Mouse (Mus musculus) heart, embryonic 13.5 days (tissue): ENCODE results near the gene Grip1. TPM values are rescaled to one million over a fixed set of nuclear protein-coding genes. Genes with fewer than 3 reads are reported as not detected.
A peak's percentile ranks its signal among the peaks of the same experiment; 100 is the strongest.

Experiments
- ATAC-seq: fragments of 200-750 bp; cut with Nextera tagmentation; 2 replicates; pipeline ENCODE4 v1.8.0; 2017; ENCODE audit warnings: moderate TSS enrichment; ENCODE audit not compliant: insufficient number of reproducible peaks, low FRiP score, low TSS enrichment; ENCODE audit errors: extremely low read depth
- H3K27ac ChIP-seq: fragments of 300-500 bp; sonication (generic); replicated peaks from 2 replicates; pipeline ENCODE4 v1.5.1; 2015; ENCODE audit warnings: moderate library complexity, mild to moderate bottlenecking, inconsistent platforms
- H3K27me3 ChIP-seq: fragments of 300-500 bp; sonication (generic); replicated peaks from 2 replicates; pipeline ENCODE4 v1.6.1; 2015; ENCODE audit warnings: mild to moderate bottlenecking, inconsistent platforms
- H3K36me3 ChIP-seq: fragments of 300-500 bp; sonication (generic); 2 replicates; pipeline ENCODE4 v1.6.1; 2015; ENCODE audit warnings: mild to moderate bottlenecking, inconsistent platforms
- H3K4me1 ChIP-seq: fragments of 300-500 bp; sonication (generic); 2 replicates; pipeline ENCODE4 v1.6.1; 2015; ENCODE audit warnings: inconsistent platforms
- H3K4me2 ChIP-seq: fragments of 300-500 bp; sonication (generic); 2 replicates; pipeline ENCODE4 v1.6.1; 2015; ENCODE audit warnings: inconsistent platforms, mild to moderate bottlenecking, moderate library complexity
- H3K4me3 ChIP-seq: fragments of 300-500 bp; sonication (generic); 2 replicates; pipeline ENCODE4 v1.5.1; 2015; ENCODE audit warnings: moderate library complexity, mild to moderate bottlenecking, inconsistent platforms
- H3K9ac ChIP-seq: fragments of 300-500 bp; sonication (generic); 2 replicates; pipeline ENCODE4 v1.6.1; 2015; ENCODE audit warnings: inconsistent platforms, mild to moderate bottlenecking, moderate library complexity
- H3K9me3 ChIP-seq: fragments of 300-500 bp; sonication (generic); 2 replicates; pipeline ENCODE4 v1.6.1; 2016; ENCODE audit warnings: inconsistent platforms
- WGBS: fragments of 180-500 bp; shearing (Covaris S2); methylation state at CpG from one replicate; pipeline ENCODE4 v1.1.7; 2015; ENCODE audit warnings: mixed read lengths; 5-methylcytosine and 5-hydroxymethylcytosine counted together
- polyA plus RNA-seq: library from polyadenylated mRNA; unstranded; fragments of >200 nt; fragmentation: Nextera tagmentation; extraction: Ambion mirVana; gene quantifications from 2 replicates; pipeline ENCODE4 v1.2.1, GENCODE M21; 2015

The Grip1 gene
- polyA plus RNA-seq, 1 experiment from 2014 or later: 2.0 TPM

DNA sequence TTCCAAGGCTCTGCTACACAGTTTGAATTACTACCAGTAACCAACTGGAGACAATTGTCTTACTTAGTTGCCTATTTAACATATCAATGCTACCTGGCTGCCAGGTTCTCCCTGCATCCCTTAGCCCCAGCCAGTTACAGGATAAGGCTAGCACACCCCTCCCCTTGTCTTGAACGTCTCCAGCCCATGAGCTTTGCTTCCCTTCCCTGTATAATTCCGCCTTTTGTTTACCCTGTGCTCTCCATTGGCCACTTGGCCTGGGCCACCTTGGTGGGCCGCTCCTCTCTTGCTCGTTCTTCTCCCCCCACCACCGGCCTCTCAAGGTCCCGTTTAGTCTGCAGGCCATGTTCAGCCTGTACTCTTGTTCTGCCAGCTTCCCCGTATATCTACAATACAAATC lies 660.9 kb downstream of the Grip1 start:
- H3K4me3 ChIP-seq: no peak overlapping the region
- ATAC-seq: no peak
- no peak overlapping the region for H3K27ac ChIP-seq
- no peaks in the 10 kb centered on the region for H3K9me3 ChIP-seq
- peaks cover 10% of the 10 kb centered on the region for H3K4me1 ChIP-seq
- 62% methylated on average over 7 of the region's 7 CpGs for WGBS
- H3K4me2 ChIP-seq: no peak overlapping the region
- no peak overlapping the region for H3K9ac ChIP-seq
- H3K36me3 ChIP-seq: peaks cover 6% of the 10 kb centered on the region; the same call in 1 of the 2 replicates
- no peaks in the 10 kb centered on the region for H3K27me3 ChIP-seq

DNA sequence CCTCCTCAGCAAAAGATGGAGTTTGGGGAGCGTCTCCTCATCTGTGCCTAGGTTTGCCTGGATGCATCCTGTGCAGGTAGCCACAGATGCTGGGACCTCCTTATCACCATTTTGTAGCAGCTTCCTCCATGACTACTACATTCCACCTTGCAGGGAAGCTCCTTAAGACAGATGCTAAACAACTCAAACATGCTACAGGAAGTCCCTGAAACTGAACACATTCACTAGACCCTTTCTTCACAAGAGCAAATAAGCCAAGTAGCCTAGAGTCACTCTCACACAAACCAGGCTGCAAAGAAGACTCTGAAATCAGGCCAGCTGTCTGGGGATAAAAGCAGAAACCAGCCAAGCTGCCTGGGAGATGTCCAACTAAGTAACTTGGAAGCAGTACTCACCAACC lies 661.6 kb downstream of the Grip1 start:
- Histone ChIP-seq H3K4me1 (peaks cover 10% of the 10 kb centered on the region), H3K27me3 (no peaks in the 10 kb centered on the region), H3K9me3 (no peaks in the 10 kb centered on the region), H3K27ac (no peak overlapping the region), H3K36me3 (peaks cover 6% of the 10 kb centered on the region; the same call in 1 of the 2 replicates), H3K4me2 (no peak overlapping the region), H3K4me3 (no peak overlapping the region), H3K9ac (no peak overlapping the region)
- ATAC-seq: no peak
- WGBS: 94% methylated on average over 1 of the region's 1 CpGs

DNA sequence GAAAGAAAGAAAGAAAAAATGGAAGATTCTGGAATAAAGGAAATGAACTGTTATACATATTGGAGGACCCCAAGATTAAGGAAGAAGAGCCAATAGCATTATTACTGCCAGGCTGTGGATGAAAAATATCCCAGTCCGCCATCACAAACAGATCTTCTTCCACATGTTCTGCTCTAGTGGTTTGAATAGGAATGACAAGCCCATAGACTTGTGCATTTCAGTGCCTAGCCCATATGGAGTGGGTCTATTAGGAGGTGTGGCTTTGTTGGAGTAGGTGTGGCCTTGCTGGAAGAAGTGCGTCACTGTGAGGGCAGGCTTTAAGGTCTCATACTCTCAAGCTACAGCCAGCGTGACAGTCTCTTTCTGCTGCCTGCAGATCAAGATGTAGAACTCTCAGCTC lies 670.1 kb downstream of the Grip1 start:
- H3K4me3 ChIP-seq: no peak overlapping the region
- H3K36me3 ChIP-seq: no peaks in the 10 kb centered on the region
- WGBS: 86% methylated on average over 3 of the region's 3 CpGs
- no peak overlapping the region for H3K9ac ChIP-seq
- H3K4me1 ChIP-seq: no peaks in the 10 kb centered on the region
- H3K4me2 ChIP-seq: no peak overlapping the region
- no peak for ATAC-seq
- no peaks in the 10 kb centered on the region; the same call in 1 of the 2 replicates for H3K27me3 ChIP-seq
- H3K9me3 ChIP-seq: no peaks in the 10 kb centered on the region
- no peak overlapping the region for H3K27ac ChIP-seq

DNA sequence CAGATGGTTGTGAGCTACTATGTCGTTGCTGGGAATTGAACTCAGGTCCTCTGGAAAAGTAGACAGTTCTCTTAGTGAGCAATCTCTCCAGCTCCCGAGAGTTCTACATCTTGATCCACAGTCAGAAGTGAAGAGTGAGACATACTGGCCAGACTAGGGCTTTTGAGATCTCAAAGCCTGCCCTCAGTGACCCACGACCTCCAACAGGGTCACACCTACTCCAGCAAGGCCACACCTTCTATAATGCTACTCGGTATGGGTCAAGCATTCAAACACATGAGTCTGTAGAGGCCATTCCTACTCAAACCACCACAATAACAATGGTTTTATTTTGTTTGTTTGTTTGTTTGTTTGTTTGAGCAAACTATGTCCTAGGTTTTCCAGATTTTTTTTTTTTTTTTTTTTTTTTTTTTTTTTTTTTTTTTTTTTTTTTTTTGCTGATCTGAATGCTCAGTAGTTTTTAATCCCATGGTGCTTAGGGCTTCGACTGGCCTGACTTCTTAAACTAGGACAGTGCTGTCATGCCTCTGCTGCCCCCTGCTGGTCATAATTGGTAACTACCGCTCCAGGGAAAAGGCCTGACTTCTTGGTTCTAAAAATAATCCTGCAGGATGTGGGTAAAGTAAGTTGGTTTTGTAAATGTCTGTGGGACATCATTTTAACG lies 671.3 kb downstream of the Grip1 start:
- H3K4me2 ChIP-seq: no peak overlapping the region
- H3K27me3 ChIP-seq: no peaks in the 10 kb centered on the region; the same call in 1 of the 2 replicates
- no peak overlapping the region for H3K4me3 ChIP-seq
- H3K27ac ChIP-seq: no peak overlapping the region
- no peaks in the 10 kb centered on the region for H3K4me1 ChIP-seq
- H3K9ac ChIP-seq: no peak overlapping the region
- H3K9me3 ChIP-seq: no peaks in the 10 kb centered on the region
- no peaks in the 10 kb centered on the region for H3K36me3 ChIP-seq
- no peak for ATAC-seq
- WGBS: 49% methylated on average over 7 of the region's 7 CpGs

DNA sequence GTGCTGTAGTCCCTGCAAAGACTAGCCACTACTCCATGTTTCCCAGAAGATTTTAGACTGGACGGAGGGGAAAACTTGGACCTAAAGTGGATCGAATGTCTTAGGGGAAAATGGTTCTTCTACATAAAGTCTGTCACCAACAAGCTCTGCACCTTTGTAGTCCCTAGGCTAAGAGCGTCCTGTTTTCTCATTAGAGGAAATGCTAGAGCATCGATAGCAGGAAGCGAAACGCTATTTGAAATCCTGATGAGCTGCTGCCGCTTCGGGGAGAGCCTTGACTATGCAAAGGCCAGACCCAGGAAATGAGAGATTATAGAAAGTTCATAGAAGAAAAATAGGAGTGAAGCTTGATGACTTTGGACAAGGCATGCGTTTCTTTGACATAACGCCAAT lies 671.8 kb downstream of the Grip1 start:
- no peak overlapping the region for H3K4me3 ChIP-seq
- no peaks in the 10 kb centered on the region; the same call in 1 of the 2 replicates for H3K27me3 ChIP-seq
- H3K36me3 ChIP-seq: no peaks in the 10 kb centered on the region
- no peak for ATAC-seq
- no peak overlapping the region for H3K9ac ChIP-seq
- no peaks in the 10 kb centered on the region for H3K9me3 ChIP-seq
- 69% methylated on average over 10 of the region's 10 CpGs for WGBS
- no peak overlapping the region for H3K4me2 ChIP-seq
- no peaks in the 10 kb centered on the region for H3K4me1 ChIP-seq
- H3K27ac ChIP-seq: no peak overlapping the region

DNA sequence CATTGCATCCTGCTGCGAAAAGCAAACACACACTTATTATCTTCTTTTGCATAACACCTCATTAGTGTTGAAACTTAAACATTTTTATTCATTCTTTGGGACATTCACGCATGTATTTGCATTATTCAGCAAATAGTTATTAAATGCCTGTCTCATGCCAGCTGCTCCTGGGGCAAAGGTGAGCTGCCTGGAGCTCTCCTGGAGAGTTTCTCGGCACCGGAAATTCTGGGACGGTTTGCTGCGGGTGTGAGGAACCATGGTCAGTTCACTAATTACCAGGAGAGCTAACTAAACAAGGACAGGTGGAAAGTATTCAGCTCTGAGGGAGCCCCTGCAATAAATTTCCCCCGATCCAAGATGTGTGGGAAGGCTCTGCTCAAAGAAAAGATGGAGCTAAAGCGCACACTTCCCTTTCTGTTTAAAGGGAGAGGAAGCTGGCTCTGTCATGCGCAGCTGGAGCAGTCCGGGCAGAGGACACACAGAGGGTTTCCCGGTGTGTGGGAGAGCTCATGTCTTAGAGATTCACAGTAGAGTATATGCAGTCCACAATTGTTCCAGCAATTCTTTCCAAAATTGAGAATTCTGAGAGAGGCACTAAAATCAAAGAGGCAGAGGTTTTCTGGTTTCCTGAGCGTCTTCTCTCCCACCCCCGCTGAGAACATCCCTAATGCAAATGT lies 675.1 kb downstream of the Grip1 start:
- Histone ChIP-seq H3K4me3 (peak overlapping the region; percentile 25), H3K4me1 (no peaks in the 10 kb centered on the region)

DNA sequence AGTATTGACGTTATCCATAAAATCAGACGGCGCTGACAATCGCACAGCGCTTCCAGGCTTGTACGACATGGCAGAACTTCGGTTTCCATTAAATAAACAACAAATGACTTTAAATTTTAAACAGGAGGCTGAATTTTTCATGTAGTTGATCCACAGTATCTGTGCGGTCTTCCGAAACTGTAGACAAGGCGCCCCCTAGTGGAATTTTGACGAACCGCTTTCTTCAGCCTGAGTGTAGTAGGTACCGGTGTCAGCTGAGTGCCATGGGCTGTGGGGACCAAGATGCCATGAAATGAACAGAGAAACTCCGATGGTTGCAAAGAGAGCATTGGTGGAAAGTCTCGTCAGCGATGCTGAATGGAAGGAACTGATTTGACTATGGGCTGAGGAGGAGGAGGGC lies 677.0 kb downstream of the Grip1 start:
- no peak; the same call in 1 of the 2 replicates for ATAC-seq
- Histone ChIP-seq H3K27ac (no peak overlapping the region), H3K9me3 (no peaks in the 10 kb centered on the region), H3K27me3 (no peaks in the 10 kb centered on the region; the same call in 1 of the 2 replicates), H3K4me2 (no peak overlapping the region), H3K4me1 (no peaks in the 10 kb centered on the region), H3K4me3 (no peak overlapping the region), H3K36me3 (no peaks in the 10 kb centered on the region), H3K9ac (no peak overlapping the region)
- WGBS: 56% methylated on average over 16 of the region's 16 CpGs

More for the DNA sequence above, 675.1 kb downstream of the Grip1 start:
- Histone ChIP-seq H3K27me3 (no peaks in the 10 kb centered on the region; the same call in 1 of the 2 replicates), H3K27ac (no peak overlapping the region), H3K9me3 (no peaks in the 10 kb centered on the region), H3K9ac (no peak overlapping the region), H3K36me3 (no peaks in the 10 kb centered on the region), H3K4me2 (peak overlapping the region; percentile 50)
- ATAC-seq: no peak
- WGBS: 36% methylated on average over 13 of the region's 13 CpGs

DNA sequence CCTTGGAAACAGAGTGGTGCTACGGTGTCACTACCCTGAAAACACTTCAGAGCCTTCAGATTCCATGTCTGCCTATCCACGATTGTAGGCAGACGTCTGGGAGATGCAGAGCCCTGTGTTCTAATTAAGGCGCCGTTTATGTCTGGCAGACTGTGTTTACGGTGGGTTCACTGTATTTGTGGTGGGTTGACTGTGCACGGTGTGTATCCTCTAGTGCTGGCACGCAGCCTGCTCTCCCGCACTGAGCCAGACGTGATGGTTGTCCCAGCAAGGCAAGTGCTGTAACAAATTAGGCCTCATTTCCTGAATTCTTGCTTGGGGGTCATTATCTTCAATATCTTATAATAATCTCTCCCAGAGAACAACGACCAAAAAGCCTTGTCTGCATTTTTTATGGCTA lies 680.1 kb downstream of the Grip1 start:
- Histone ChIP-seq H3K27ac (no peak overlapping the region), H3K36me3 (no peaks in the 10 kb centered on the region), H3K9ac (no peak overlapping the region), H3K4me3 (no peak overlapping the region), H3K9me3 (no peaks in the 10 kb centered on the region; the same call in 1 of the 2 replicates), H3K27me3 (no peaks in the 10 kb centered on the region), H3K4me1 (no peaks in the 10 kb centered on the region), H3K4me2 (no peak overlapping the region)
- no peak for ATAC-seq
- 64% methylated on average over 11 of the region's 11 CpGs for WGBS

DNA sequence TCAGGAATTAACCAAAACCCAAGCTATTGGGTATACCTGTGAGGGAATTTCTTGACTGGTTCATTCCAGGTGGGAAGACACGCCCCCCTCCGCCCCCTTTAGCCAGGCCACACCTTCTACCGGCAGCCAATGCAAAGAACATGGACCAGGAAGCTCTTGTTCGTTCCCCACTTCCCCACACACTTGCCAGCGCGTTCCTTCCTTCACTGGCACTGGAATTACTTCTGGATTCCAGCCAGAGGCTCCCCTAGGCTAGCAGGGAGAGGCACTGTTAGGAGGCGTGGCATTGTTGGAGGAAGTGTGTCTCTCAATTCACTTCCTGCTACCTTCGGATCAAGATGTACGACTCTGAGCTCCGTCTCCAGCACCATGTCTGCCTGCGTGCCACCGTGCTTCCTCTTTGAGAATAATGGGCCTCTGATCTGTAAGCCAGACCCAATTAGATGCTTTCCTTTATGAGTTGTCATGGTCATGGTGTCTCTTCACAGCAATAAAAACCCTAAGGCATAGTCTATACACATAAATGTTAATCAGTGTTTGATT lies 682.5 kb downstream of the Grip1 start:
- 82% methylated on average over 12 of the region's 12 CpGs for WGBS
- Histone ChIP-seq H3K9me3 (no peaks in the 10 kb centered on the region; the same call in 1 of the 2 replicates), H3K9ac (no peak overlapping the region), H3K27ac (no peak overlapping the region), H3K4me2 (no peak overlapping the region), H3K4me3 (no peak overlapping the region), H3K36me3 (no peaks in the 10 kb centered on the region), H3K4me1 (no peaks in the 10 kb centered on the region), H3K27me3 (no peaks in the 10 kb centered on the region)
- no peak for ATAC-seq
